ENCODE assay signal across 15 mouse cellular contexts in the genomic region with DNA sequence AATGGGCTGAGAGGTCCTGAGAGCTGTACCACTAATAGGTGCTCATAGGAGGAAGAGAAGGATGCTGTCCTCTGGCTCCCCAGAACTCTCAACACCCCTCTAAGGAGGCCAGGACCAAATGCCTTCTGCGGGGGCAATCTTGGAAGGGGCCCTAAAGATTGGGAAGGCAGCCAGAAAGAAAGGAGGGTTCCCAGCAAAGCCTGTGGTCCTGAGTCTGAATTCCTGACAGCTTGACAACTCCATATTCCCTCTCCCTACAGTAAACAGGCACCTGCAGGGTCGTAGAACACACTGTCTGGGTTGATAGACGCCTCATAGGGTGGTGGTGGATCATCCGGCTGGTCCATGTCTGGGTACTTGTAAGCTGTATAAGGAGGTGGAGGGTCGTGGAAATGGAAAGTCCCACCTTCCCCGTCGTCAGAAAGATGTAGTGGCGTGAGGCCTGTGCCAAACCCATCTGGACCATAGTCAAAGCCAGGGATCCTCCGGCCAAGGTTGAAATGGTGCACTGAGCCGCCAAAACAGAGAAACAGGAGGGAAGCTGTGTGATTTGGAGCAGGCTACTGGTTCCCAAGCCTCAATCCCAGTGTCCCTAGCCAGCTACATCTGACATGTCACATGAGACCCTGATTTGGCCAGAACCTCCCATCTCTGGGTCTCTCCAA. TPM values are rescaled to one million over a fixed set of nuclear protein-coding genes. Genes with fewer than 3 reads are reported as not detected.
"Had no signal": no experiment of that assay in that cellular context is flagged by ENCODE, and none has a peak within 500 bp of the region (broad histone marks: within the 10 kb centered on the region; RNA-seq: fewer than 3 reads in every experiment).

No protein-coding gene starts in this region.

- DNase-seq: kidney, postnatal 10 days; kidney, postnatal 36 days; layer of hippocampus, postnatal 36 days; liver; lung, adult 18-20 months; lung, postnatal 10 days; lung, postnatal 36 days; spleen, adult 18-20 months; thymus, postnatal 36 days had no signal

RNA-seq across cellular contexts. Expression of a gene that starts 10.9 kb away (rescaled TPM):
- polyA plus RNA-seq: liver, embryonic 12.5 days; liver, embryonic 15.5 days; lung, embryonic 15.5 days; midbrain, embryonic 10.5 days; stomach, embryonic 15.5 days had no signal

RNA-seq across cellular contexts. Expression of a gene that starts 47.6 kb away (rescaled TPM):
- polyA plus RNA-seq: liver, embryonic 12.5 days had no signal

RNA-seq across cellular contexts. Expression of a gene that starts 50.2 kb away (rescaled TPM):
- polyA plus RNA-seq: kidney, embryonic 15.5 days; liver, embryonic 12.5 days; liver, embryonic 15.5 days; stomach, embryonic 15.5 days had no signal
